Mouse (Mus musculus) E14TG2a.4 (cell line): Measurements from ENCODE around the gene Akr1a1.

Experiments used
- H3K27me3 ChIP-seq: 2 replicates; pipeline ENCODE4 v1.6.1; 2014; ENCODE audit warnings: low read length, control low read depth; ENCODE audit not compliant: insufficient read depth
- H3K36me3 ChIP-seq: 2 replicates; pipeline ENCODE4 v1.6.1; 2014; ENCODE audit warnings: low read length, control low read depth; ENCODE audit not compliant: insufficient read depth
- H3K4me1 ChIP-seq: replicated peaks from 2 replicates; pipeline ENCODE4 v1.6.1; 2014; ENCODE audit warnings: low read depth, low read length, control low read depth
- H3K4me3 ChIP-seq: replicated peaks from 2 replicates; pipeline ENCODE4 v1.5.1; 2014; ENCODE audit warnings: mild to moderate bottlenecking, low read length
- H3K9me3 ChIP-seq: 2 replicates; pipeline ENCODE4 v1.6.1; 2014; ENCODE audit warnings: low read length, control low read depth
- CTCF ChIP-seq: conservative IDR thresholded peaks from 2 replicates; pipeline ENCODE4 v1.5.1; 2014; ENCODE audit warnings: low read length
- NANOG ChIP-seq: IDR thresholded peaks from 2 replicates; pipeline ENCODE4 v1.6.1; 2014; ENCODE audit warnings: borderline replicate concordance, low read length, mixed read lengths
- POU5F1 ChIP-seq: IDR thresholded peaks from 2 replicates; pipeline ENCODE4 v1.6.1; 2014; ENCODE audit warnings: low read length, borderline replicate concordance

The Akr1a1 gene

DNA sequence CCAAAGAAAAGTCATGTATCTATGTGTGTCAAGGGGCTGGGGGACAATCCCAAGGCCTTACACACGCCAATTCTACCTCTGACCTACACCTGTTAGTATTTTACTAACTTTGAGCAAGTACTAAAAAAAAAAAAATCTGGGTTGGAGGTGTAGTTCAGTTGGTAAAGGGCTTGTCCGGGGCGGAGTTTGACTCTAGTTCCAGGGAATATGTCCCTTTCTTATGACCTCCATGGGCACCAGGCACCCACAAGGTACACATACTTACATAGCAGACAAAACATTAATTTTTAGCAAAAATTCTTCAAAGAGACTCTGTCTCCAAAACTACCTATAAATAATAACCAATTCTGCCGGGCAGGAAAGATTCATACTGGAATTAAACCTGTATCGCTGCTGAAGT is 1.1 kb downstream of the Akr1a1 start:
- Histone ChIP-seq H3K27me3 (no peaks in the 10 kb centered on the region), H3K9me3 (no peaks in the 10 kb centered on the region), H3K4me3 (peak overlapping the region; percentile 95), H3K4me1 (peaks cover 68% of the 10 kb centered on the region), H3K36me3 (peaks cover 48% of the 10 kb centered on the region)
- TF ChIP-seq POU5F1 = no peak
- TF ChIP-seq NANOG = no peak
- TF ChIP-seq CTCF = no peak

DNA sequence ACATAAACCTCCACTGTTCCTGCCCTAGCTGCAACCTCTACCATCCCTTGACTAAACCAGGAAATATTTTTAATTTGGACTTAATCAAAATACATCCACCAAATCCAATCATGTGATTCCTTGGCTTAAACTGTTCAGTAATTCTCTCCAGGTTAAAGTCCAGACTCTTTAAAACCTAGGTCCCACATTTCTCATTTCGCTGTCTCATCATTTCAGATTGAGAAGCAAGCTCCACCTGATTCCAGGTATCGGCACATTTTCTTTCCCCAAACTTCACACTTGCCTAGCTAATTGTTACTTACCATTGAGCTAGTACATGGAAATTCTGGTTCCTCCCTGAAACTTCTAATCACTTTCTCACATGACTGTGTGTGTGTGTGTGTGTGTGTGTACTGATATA is 2.1 kb downstream of the Akr1a1 start:
- Histone ChIP-seq H3K4me3 (peak overlapping the region; percentile 95), H3K36me3 (peaks cover 58% of the 10 kb centered on the region), H3K27me3 (no peaks in the 10 kb centered on the region), H3K4me1 (peaks cover 69% of the 10 kb centered on the region), H3K9me3 (no peaks in the 10 kb centered on the region)
- TF ChIP-seq NANOG = no peak
- TF ChIP-seq POU5F1 = no peak
- no peak for TF ChIP-seq CTCF

DNA sequence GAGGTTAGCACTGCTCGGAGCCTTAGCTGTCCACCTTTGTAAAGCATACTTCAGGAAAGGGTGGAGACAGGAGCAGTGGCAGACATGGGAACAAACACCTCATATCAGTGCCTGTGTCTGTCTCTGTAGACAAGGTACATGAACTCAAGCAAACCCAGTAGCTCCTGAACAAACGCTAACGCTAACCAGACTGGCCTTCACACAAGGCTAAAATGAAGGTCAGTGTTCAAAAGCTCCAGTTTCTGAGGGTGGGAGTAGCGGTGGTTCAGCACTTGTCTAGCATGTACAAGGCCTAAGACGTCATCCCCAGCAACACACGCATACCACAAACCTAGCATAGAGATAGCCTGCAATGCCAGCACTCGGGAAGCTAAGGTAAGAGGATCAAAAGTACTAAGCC is 5.9 kb downstream of the Akr1a1 start:
- Histone ChIP-seq H3K36me3 (peaks cover 92% of the 10 kb centered on the region), H3K4me3 (no peak overlapping the region; the same call in 1 of the 2 replicates), H3K4me1 (peaks cover 83% of the 10 kb centered on the region), H3K27me3 (no peaks in the 10 kb centered on the region), H3K9me3 (no peaks in the 10 kb centered on the region)
- TF ChIP-seq POU5F1 (no peak), CTCF (no peak), NANOG (no peak)

DNA sequence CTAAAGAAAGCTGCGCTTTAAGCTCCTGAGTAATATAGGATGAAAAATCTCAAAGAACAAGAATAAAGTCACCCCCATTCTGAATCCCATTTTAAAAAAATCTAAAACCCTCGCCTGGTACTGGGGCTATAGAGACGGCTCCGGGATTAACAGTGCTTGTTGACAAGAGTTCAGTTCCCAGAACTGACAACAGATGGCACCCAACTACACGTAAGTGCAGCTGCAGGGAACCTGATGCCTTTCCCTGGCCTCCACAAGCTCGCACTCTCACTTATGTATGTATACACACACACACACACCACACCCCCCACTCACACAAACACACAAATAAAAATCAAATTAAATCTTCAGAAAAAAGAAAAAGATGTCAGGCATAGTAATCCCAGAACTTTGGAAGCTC is 7.2 kb downstream of the Akr1a1 start:
- TF ChIP-seq NANOG = no peak
- peak; percentile 36; the same call in 1 of the 2 replicates for TF ChIP-seq CTCF
- no peaks in the 10 kb centered on the region for H3K27me3 ChIP-seq
- H3K4me3 ChIP-seq = no peak overlapping the region
- H3K36me3 ChIP-seq = peaks cover 97% of the 10 kb centered on the region
- H3K4me1 ChIP-seq = peaks cover 76% of the 10 kb centered on the region
- H3K9me3 ChIP-seq = no peaks in the 10 kb centered on the region

DNA sequence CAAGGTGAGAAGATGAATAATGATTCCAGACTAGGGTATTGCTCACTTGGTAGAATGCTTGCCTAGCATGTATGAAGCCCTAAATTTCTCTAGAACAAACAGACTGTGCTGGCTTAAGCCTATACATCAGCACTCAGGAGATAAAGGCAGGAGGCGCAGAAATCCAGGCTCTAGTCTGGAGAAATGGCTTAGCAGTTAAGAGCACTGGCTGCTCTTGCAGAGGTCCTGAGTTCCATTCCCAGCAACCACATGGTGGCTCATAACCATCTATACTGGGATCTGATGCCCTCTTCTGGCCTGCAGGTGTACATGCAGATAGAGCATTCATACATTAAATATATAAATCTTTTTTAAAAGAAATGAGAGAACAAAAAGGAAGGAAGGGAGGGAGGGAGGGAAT is 9.4 kb downstream of the Akr1a1 start:
- H3K27me3 ChIP-seq = no peaks in the 10 kb centered on the region
- no peak overlapping the region for H3K4me3 ChIP-seq
- peaks cover 97% of the 10 kb centered on the region for H3K36me3 ChIP-seq
- H3K9me3 ChIP-seq = no peaks in the 10 kb centered on the region
- H3K4me1 ChIP-seq = peaks cover 55% of the 10 kb centered on the region
- TF ChIP-seq CTCF = peak; percentile 26
- TF ChIP-seq NANOG = no peak

DNA sequence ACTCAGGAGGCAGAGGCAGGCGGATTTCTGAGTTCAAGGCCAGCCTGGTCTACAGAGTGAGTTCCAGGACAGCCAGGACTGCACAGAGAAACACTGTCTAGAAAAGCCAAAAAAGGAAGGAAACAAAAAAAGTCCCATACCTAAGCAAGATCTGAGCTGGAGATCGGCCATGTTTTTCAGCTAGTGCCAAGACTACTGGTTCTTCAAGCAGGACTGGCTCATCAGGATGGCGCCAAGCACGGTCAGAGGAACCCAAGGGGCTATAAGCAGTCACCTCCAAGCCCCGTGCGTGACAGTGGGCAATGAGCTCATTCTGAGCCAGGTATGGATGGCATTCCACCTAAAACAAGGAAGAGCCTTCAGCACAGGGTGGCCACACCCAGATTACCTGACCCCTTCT is 12.7 kb downstream of the Akr1a1 start:
- H3K4me3 ChIP-seq = no peak overlapping the region
- H3K4me1 ChIP-seq = peaks cover 24% of the 10 kb centered on the region
- no peaks in the 10 kb centered on the region for H3K9me3 ChIP-seq
- TF ChIP-seq POU5F1 = no peak
- TF ChIP-seq CTCF = no peak
- H3K27me3 ChIP-seq = no peaks in the 10 kb centered on the region
- H3K36me3 ChIP-seq = peaks cover 96% of the 10 kb centered on the region

DNA sequence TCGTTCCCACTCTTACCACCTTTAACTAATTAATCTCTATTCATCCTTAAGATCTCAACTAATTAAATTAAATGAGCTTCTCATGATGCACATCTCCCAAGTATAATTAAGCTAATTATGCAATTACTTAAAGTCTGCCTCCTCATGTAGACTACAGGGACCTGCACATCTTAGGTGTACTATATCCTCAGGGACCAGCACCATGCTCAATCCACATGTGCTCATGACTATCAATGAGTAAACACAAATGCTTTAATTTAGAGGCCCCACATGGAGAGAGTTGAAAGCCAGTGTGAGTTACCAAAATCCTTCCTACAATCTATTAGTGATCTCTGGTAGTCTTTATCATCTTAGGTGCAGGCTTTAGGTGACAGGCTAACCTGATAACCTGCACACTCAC is 16.3 kb downstream of the Akr1a1 start:
- TF ChIP-seq POU5F1 = no peak
- TF ChIP-seq NANOG = no peak
- no peak for TF ChIP-seq CTCF
- no peak overlapping the region for H3K4me3 ChIP-seq
- H3K27me3 ChIP-seq = no peaks in the 10 kb centered on the region
- H3K9me3 ChIP-seq = no peaks in the 10 kb centered on the region
- peaks cover 73% of the 10 kb centered on the region for H3K36me3 ChIP-seq
- H3K4me1 ChIP-seq = 0 out of 2 replicates have a peak, but pooled peaks cover 7% of the 10 kb centered on the region

DNA sequence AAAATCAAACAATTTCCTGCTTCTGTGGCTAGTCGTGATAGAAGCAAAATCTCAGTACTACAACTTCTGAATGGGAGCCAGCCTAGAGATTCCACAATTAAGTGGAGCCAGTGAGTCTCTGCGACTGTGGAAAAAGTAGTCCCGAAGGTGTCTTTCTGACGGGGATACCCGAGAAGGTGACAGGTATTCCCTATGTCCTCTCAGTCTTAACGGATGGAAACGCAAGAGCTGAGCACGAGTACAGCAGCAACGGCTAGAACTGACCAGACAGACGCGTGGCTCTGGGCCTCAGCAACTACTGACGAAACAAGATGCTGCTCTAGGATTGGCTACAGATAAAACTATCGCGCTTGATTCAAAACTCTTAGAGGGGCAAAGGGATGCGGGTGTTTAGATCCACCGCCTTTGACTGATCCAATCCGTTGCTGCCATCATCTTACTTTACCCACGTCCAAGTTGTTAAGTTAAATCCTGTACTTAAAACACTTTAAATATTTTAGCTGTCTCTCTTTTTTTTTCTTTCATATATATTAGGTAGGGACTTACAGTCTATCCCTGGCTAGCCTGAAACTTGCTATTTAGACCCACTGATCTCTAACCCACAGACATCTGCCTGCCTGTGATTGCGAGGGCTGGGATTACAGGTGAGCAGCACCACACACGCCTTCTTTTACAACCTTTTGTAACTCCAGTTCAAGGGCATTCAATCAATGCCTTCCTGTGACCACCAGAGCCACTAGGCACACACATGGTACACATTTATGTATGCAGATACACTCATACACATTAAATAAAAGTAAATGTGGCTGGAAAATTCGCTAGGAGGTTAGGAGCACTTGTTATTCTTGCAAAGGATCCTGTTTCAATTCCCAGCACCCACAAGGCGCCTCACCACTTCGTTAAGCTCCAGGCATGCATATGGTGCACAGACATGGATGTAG is 23.5 kb downstream of the Akr1a1 start, which contains the start of gene Nasp:
TSS of gene Nasp (minus strand) at position 220 of the 941 bp plus-strand sequence.
- TF ChIP-seq POU5F1 = no peak
- no peak for TF ChIP-seq CTCF
- TF ChIP-seq NANOG = no peak

DNA sequence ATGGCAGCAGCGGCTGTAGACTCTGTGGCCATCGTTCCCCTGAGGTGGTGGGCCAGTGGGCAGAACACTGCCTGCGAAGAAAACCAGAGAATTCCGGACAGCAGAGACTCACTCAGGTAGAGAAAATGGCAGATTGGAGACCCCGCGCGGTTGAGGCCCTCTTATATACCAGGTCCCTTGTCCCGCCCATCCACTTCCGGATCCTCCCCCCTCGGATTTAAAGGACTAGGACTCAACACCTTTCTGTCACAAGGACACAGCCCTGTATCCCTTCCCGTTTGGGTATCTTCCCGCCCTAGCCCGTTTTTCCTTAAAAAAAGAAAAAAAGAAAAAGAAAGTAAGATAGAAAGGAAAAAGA is 24.1 kb downstream of the Akr1a1 start:
- TF ChIP-seq NANOG = no peak
- TF ChIP-seq CTCF = no peak
- no peaks in the 10 kb centered on the region for H3K27me3 ChIP-seq

More for the DNA sequence above, 23.5 kb downstream of the Akr1a1 start, which contains the start of gene Nasp:
- peaks cover 33% of the 10 kb centered on the region for H3K36me3 ChIP-seq
- no peaks in the 10 kb centered on the region for H3K27me3 ChIP-seq
- H3K4me1 ChIP-seq = peaks cover 39% of the 10 kb centered on the region
- no peaks in the 10 kb centered on the region for H3K9me3 ChIP-seq
- peak within 1 kb of the TSS; percentile 100 for H3K4me3 ChIP-seq

More for the DNA sequence above, 24.1 kb downstream of the Akr1a1 start:
- Histone ChIP-seq H3K9me3 (no peaks in the 10 kb centered on the region), H3K4me1 (peaks cover 45% of the 10 kb centered on the region), H3K36me3 (peaks cover 40% of the 10 kb centered on the region), H3K4me3 (peak overlapping the region; percentile 100)
